Mouse (Mus musculus) midbrain, embryonic 16.5 days (tissue): ENCODE measurements around the gene Rps21. TPM values are rescaled to one million over a fixed set of nuclear protein-coding genes. Genes with fewer than 3 reads are reported as not detected.
A peak's percentile ranks its signal among the peaks of the same experiment; 100 is the strongest.
"Not testable (repeated sequence)": the region's sequence is repeated elsewhere in the genome, so short reads cannot be mapped to it uniquely, and the experiment has no call there.

ENCODE experiments used
- ATAC-seq: fragments of 200-750 bp; cut with Nextera tagmentation; 2 replicates; pipeline ENCODE4 v1.8.0; 2017; ENCODE audit warnings: moderate TSS enrichment
- H3K27ac ChIP-seq: fragments of 300-500 bp; sonication (generic); 2 replicates; pipeline ENCODE4 v1.5.1; 2014; ENCODE audit warnings: mild to moderate bottlenecking, low read length, mixed read lengths
- H3K27me3 ChIP-seq: fragments of 300-500 bp; sonication (generic); 2 replicates; pipeline ENCODE4 v1.6.1; 2014; ENCODE audit warnings: low read depth, low read length, mixed read lengths; ENCODE audit not compliant: control insufficient read depth, insufficient read depth
- H3K36me3 ChIP-seq: fragments of 300-500 bp; sonication (generic); 2 replicates; pipeline ENCODE4 v1.6.1; 2014; ENCODE audit warnings: mild to moderate bottlenecking, low read length, moderate library complexity, mixed read lengths; ENCODE audit not compliant: control insufficient read depth, insufficient read depth
- H3K4me1 ChIP-seq: fragments of 300-500 bp; sonication (generic); 2 replicates; pipeline ENCODE4 v1.6.1; 2014; ENCODE audit warnings: mild to moderate bottlenecking, low read length, mixed read lengths; ENCODE audit not compliant: control insufficient read depth, insufficient read depth
- H3K4me2 ChIP-seq: fragments of 300-500 bp; sonication (generic); 2 replicates; pipeline ENCODE4 v1.6.1; 2014; ENCODE audit warnings: mild to moderate bottlenecking, low read length, mixed read lengths
- H3K4me3 ChIP-seq: fragments of 300-500 bp; sonication (generic); 2 replicates; pipeline ENCODE4 v1.5.1; 2014; ENCODE audit warnings: low read depth, mild to moderate bottlenecking, low read length, moderate library complexity, mixed read lengths
- H3K9ac ChIP-seq: fragments of 300-500 bp; sonication (generic); 2 replicates; pipeline ENCODE4 v1.6.1; 2014; ENCODE audit warnings: low read depth, low read length, mixed read lengths
- H3K9me3 ChIP-seq: fragments of 300-500 bp; sonication (generic); replicated peaks from 2 replicates; pipeline ENCODE4 v1.6.1; 2014; ENCODE audit warnings: mild to moderate bottlenecking, low read length, mixed read lengths; ENCODE audit not compliant: control insufficient read depth, poor library complexity, severe bottlenecking
- WGBS: fragments of 180-500 bp; shearing (Covaris S2); extraction: QIAGEN DNeasy Blood & Tissue Kit; methylation state at CpG from one replicate; pipeline ENCODE4 v1.1.7; 2014; 5-methylcytosine and 5-hydroxymethylcytosine counted together
- polyA plus RNA-seq: library from polyadenylated mRNA; unstranded; fragments of >200 nt; fragmentation: Nextera tagmentation; extraction: Ambion mirVana; gene quantifications from 2 replicates; pipeline ENCODE4 v1.2.1, GENCODE M21; 2015

Gene Rps21
- polyA plus RNA-seq, 1 experiment from 2014 or later = 295 TPM

DNA sequence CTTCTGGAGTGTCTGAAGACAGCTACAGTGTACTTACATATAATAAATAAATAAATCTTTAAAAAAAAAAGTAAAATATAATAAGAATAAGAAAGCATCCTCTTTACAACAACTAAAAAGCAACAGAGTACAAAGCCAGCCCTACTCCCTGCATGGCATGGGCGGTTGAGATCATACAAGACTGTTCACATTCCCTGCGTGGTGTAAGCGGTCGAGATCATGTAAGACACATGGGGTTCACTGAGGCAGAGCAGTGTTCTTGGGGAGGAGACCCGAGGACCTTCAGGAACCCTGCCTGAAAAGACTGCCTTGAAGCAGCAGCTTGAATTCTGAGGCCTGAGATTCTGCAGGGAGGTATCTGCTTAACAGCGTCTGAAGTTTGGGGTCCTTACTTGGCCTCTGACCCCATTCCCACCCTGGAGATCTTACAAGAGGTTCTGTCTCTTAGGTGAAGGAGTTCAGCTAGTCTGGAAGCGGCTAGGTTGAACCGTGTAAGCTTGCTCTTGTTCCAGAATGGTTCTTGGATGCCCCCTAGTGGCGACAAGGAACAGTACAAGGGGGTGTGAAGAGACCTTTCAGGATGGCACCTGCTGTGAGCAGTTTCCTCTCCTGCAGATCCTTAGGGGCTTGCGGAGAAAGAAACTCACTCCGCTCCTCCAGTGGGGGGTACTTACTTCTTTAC is 6.1 kb upstream of the Rps21 start:
- 30% methylated on average over 11 of the region's 11 CpGs for WGBS
- peaks cover 3% of the 10 kb centered on the region for H3K4me1 ChIP-seq
- no peak overlapping the region for H3K4me3 ChIP-seq
- no peaks in the 10 kb centered on the region for H3K27me3 ChIP-seq
- H3K36me3 ChIP-seq = no peaks in the 10 kb centered on the region
- H3K9ac ChIP-seq = no peak overlapping the region
- H3K4me2 ChIP-seq = no peak overlapping the region
- no peaks in the 10 kb centered on the region for H3K9me3 ChIP-seq
- peak; percentile 86 for ATAC-seq
- no peak overlapping the region for H3K27ac ChIP-seq

DNA sequence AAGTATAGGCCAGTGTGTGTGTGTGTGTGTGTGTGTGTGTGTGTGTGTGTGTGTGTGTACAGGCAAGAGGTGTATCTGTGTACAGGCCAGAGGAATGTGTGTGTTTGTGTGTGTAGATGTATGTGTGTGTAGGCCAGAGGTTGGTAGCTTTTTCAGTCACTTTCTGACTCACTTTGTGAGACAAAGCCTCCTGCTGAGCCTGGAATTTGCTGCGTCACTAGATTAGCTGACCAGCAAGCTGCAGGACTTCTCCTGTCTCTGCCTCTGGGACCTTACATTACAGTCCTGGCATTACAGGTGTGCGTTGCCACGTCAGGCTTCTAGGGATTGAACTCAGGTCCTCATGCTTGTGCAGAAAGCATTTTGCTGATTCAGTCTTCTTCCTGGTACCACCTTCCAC is 5.3 kb upstream of the Rps21 start:
- Histone ChIP-seq H3K36me3 (no peaks in the 10 kb centered on the region), H3K4me2 (no peak overlapping the region), H3K27ac (no peak overlapping the region), H3K4me3 (no peak overlapping the region), H3K4me1 (peaks cover 6% of the 10 kb centered on the region), H3K9me3 (no peaks in the 10 kb centered on the region), H3K27me3 (no peaks in the 10 kb centered on the region), H3K9ac (no peak overlapping the region)
- ATAC-seq = no peak
- 42% methylated on average over 3 of the region's 3 CpGs for WGBS

DNA sequence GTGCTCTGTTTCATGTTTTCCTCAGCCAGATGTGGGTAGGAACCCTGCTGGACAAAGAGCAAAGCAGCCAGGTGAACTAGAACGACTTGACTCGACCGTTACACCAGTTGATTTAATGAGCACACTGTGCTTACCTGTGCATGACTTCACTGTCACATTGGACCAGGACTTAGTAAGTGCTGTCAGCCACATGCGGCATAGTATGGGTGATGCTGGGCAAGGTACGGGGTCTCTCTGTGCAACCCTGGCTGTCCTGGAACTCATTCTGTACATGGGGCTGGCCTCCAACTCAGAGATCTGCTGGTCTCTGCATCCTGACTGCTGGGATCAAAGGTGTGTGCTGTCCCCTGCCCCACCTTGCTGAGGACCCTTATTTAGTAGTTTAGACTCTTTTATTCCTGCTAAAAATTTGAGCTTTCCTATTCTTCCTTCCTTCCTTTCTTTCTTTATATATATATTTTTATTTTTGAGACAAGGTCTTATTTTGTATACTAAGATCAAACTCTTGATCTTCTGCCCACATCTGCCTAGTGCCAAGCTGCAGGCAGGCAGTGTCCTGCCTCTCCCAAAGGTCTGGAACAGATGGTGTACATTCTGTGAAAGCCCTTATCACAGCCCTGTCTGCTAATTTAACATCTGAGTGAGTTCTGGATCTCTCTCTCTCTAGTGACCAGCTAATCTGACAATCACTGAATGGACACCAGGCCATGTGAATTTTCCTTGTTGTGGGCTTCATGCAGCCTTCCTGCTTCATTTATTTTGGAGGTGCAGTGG is 2.6 kb upstream of the Rps21 start:
- no peak for ATAC-seq
- H3K9me3 ChIP-seq = no peaks in the 10 kb centered on the region
- WGBS = 88% methylated on average over 5 of the region's 5 CpGs

GRCm38 (mm10) chr2:180255701-180256100 is 1.5 kb upstream of the Rps21 start:
- no peak overlapping the region for H3K4me3 ChIP-seq
- H3K4me2 ChIP-seq = peak overlapping the region; percentile 76
- H3K27me3 ChIP-seq = no peaks in the 10 kb centered on the region
- H3K36me3 ChIP-seq = peaks cover 1% of the 10 kb centered on the region; the same call in 1 of the 2 replicates
- no peak for ATAC-seq
- 95% methylated on average over 9 of the region's 9 CpGs for WGBS
- H3K4me1 ChIP-seq = peaks cover 14% of the 10 kb centered on the region
- H3K9me3 ChIP-seq = no peaks in the 10 kb centered on the region
- no peak overlapping the region for H3K27ac ChIP-seq
- H3K9ac ChIP-seq = no peak overlapping the region

More for the DNA sequence above, 2.6 kb upstream of the Rps21 start:
- peaks cover 14% of the 10 kb centered on the region for H3K4me1 ChIP-seq
- no peak overlapping the region for H3K4me3 ChIP-seq
- H3K27me3 ChIP-seq = no peaks in the 10 kb centered on the region
- H3K9ac ChIP-seq = no peak overlapping the region
- no peak overlapping the region for H3K27ac ChIP-seq
- no peak overlapping the region for H3K4me2 ChIP-seq
- no peaks in the 10 kb centered on the region for H3K36me3 ChIP-seq

- Histone ChIP-seq H3K4me1 (peaks cover 14% of the 10 kb centered on the region), H3K27ac (peak overlapping the region; percentile 95), H3K4me2 (peak overlapping the region; percentile 76), H3K9me3 (no peaks in the 10 kb centered on the region), H3K36me3 (peaks cover 5% of the 10 kb centered on the region), H3K27me3 (no peaks in the 10 kb centered on the region), H3K4me3 (peak overlapping the region; percentile 88), H3K9ac (peak overlapping the region; percentile 80)
- ATAC-seq = peak; percentile 73
- WGBS = 26% methylated on average over 26 of the region's 26 CpGs
Observed at GRCm38 (mm10) chr2:180256296-180257000, 729 bp upstream of the Rps21 start.

DNA sequence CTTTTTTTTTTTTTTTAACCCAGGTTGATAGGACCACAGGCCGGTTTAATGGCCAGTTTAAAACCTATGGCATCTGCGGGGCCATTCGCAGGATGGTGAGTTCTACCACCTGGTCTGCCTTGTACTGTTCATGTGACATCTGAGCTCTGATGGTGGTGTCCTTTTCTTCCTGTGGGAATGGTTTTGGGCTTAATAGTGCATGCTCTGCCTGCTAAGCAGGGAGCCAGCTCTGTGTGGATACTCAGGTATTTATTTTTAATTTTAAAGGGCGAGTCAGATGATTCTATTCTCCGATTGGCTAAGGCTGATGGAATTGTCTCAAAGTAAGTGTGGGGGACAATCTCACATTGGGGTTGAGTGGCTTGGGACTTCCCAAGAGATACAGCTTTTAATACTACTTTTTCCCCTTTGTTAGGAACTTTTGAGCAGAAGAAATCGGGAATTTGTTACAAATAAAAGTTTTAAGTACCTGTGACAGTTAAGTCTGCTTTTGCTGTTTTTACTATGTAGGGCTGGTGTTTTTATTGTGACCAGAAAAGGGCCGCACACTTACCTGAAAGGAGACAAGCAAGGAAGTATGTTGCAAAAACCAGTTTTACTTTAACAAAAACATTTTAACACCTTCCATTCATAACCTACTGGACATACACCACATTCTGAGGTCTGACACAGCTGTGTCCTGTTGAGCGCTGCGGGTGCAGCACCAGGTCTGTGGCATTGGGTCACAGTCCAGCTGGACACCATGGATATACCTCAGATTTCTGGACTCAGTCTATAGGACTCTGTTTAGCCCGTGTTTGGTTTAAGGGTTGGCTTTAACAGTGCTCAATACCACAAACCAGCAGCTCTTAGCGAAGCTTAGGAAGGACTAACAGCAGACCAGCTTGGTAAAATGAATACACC is 1.0 kb downstream of the Rps21 start:
- WGBS = 54% methylated on average over 11 of the region's 11 CpGs
- H3K27ac ChIP-seq = peak overlapping the region; percentile 95
- H3K4me2 ChIP-seq = peak overlapping the region; percentile 86
- H3K4me3 ChIP-seq = peak overlapping the region; percentile 88
- ATAC-seq = no peak
- H3K36me3 ChIP-seq = peaks cover 12% of the 10 kb centered on the region
- H3K4me1 ChIP-seq = peaks cover 14% of the 10 kb centered on the region
- H3K9me3 ChIP-seq = no peaks in the 10 kb centered on the region
- peak overlapping the region; percentile 88 for H3K9ac ChIP-seq
- no peaks in the 10 kb centered on the region for H3K27me3 ChIP-seq

GRCm38 (mm10) chr2:180258951-180259484 is 1.8 kb downstream of the Rps21 start:
- not testable (repeated sequence) for H3K4me2 ChIP-seq
- WGBS = 83% methylated on average over 10 of the region's 10 CpGs
- H3K36me3 ChIP-seq = peaks cover 12% of the 10 kb centered on the region

More at GRCm38 (mm10) chr2:180258951-180259484, 1.8 kb downstream of the Rps21 start:
- peaks cover 14% of the 10 kb centered on the region for H3K4me1 ChIP-seq
- not testable (repeated sequence) for H3K4me3 ChIP-seq, H3K27me3 ChIP-seq, H3K9ac ChIP-seq, H3K9me3 ChIP-seq, H3K27ac ChIP-seq, ATAC-seq
